Mouse (Mus musculus) right cerebral cortex, postnatal 10 days (tissue): ENCODE data around the gene Slc2a1.

Experiments used
- DNase-seq, 2 experiments: peaks; one replicate each; pipeline ENCODE4 v3.0.0; 2021; ENCODE audit warnings: low spot score in 2 of 2

Gene Slc2a1

GRCm38 (mm10) chr4:119108495-119109408, at the start of gene Slc2a1:
TSS of gene Slc2a1 (plus strand) at chr4:119108711.
- peak; percentile 94 for DNase-seq

- DNase-seq: no peak
Measured at GRCm38 (mm10) chr4:119066791-119067190, 41.7 kb upstream of the Slc2a1 start.

GRCm38 (mm10) chr4:119067204-119067603, 41.3 kb upstream of the Slc2a1 start:
- no peak for DNase-seq

- DNase-seq: no peak
Measured at GRCm38 (mm10) chr4:119068918-119069317, 39.6 kb upstream of the Slc2a1 start.

GRCm38 (mm10) chr4:119070181-119070580, 38.3 kb upstream of the Slc2a1 start:
- no peak for DNase-seq

- DNase-seq: no peak
Measured at GRCm38 (mm10) chr4:119070959-119071647, 37.4 kb upstream of the Slc2a1 start.

GRCm38 (mm10) chr4:119071648-119072362, 36.7 kb upstream of the Slc2a1 start:
- DNase-seq: no peak

DNA sequence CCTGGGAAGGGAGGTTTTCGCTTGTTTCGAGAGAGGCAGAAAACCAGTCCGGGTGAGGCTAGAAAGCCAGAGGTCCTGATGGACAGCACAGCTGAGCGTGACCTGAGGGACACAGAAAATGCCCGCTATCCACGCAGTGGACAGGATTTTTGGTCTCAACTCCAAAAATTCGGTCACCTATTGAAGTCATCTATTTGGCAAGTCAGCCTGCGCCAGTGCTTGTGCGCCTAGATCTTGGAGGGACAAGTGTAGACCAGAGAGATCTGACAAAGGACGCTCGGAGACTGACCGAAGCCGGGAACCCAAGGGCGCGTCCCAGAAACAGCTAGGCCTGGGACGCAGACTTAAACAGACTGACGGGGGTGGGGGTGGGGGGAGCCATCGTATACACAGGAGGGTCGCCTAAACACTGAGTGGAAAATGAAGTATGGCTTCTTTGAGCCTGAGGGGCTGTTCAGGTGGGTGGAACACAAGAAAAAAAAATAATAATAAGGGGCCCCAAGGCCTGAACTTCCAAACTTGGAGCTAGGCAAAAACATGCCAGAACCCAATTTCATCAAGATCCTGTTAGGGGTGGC, 36.1 kb upstream of the Slc2a1 start:
- DNase-seq: no peak

DNA sequence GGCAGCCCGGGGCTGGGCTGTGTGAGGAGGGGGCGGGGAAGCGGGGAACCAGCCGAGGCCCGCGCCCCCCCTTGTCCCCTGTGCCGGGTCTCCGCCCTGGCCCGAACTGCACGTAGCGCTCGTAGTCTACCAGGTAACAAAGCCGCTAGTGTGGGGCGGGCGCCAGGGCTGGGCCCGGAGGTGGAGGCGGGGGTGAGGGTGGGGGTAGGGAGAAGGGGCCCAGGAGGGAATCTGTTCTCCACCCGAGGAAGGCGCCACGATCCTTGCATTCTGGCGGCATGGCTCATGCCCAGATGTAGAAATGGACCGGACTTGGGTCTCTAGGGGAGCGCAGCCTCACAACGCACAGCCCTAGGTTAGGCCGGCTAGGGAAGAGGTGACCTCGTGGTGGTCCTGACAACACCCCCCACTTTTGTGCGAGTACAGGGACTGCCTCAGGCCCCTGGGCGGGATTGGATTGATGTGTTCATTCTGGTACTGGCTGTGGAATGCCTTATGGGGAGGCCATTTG, 35.5 kb upstream of the Slc2a1 start:
- DNase-seq: no peak

- no peak for DNase-seq
Measured at GRCm38 (mm10) chr4:119073626-119074025, 34.9 kb upstream of the Slc2a1 start.

- DNase-seq: no peak
Measured at GRCm38 (mm10) chr4:119074596-119074995, 33.9 kb upstream of the Slc2a1 start.

DNA sequence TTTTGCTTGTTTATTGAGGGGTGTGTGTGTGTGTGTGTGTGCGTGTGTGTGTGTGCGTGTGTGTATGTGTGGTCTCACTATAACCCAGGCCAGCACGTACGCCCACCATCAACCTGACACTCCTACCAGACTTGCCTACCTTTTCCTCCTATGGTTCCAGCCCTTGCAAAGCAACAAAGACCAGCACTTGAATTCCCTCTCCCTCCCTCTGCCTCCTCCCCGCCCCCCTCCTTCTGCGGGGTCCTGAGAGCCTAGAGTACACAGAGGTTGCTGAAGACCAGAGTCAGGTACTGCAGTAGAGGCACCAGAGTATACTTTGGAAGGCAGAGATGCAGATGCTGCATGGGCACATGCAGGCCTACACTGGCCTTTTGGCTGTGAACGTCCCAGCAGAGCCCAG, 33.2 kb upstream of the Slc2a1 start:
- no peak for DNase-seq

GRCm38 (mm10) chr4:119076336-119076735, 32.2 kb upstream of the Slc2a1 start:
- DNase-seq: no peak

DNA sequence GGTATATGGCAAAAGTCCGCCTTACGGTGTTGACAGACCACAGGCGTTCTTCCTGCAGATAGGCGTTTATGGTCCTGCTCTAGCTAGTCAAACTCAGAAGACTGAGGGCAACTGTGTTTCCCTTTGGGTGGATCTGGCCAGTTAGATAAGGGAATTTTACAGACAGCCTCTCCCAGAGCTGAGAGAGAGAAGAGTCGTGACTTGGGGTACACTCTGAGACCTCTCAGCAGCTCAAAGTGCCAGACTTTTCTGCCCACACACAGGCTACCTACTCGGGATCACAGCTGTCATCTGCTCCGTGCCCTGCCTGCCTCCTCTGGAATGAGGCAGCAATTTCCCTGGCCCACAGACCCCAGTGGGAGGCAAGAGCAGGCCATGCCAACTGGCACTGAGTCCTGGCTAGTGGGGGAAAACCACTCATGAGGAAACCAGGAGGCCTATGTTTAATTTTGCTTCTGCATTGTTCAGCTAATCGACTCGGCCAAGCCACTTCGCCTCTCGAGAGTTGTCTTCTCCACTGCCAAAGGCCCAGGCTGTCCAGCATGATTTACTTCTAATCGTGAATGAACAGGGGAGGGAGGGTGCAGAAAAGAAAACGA, 31.3 kb upstream of the Slc2a1 start:
- DNase-seq: peak; percentile 44 to 72

DNA sequence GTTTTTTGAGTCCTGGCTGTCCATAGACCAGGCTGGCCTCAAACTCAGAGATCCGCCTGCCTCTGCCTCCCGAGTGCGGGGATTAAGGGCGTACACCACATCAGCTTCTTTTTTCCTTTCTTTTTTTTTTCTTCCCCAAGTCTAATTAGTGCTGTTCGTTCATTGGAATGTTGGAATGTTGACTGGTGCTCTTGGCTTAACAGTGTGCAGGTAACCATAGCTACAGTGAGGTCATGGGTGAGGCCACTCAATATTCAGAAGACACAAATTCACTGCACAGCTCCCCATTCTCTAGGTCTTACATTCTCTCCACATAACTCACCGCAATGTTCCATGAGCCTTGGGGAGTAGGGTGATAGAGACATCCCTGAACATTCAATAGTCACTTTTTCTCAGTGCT, 28.6 kb upstream of the Slc2a1 start:
- no peak for DNase-seq

- peak; percentile 39 to 66 for DNase-seq
Measured at GRCm38 (mm10) chr4:119082740-119083231, 25.7 kb upstream of the Slc2a1 start.

GRCm38 (mm10) chr4:119088424-119088823, 20.1 kb upstream of the Slc2a1 start:
- DNase-seq: no peak

- DNase-seq: no peak
Measured at GRCm38 (mm10) chr4:119093890-119094289, 14.6 kb upstream of the Slc2a1 start.

- DNase-seq: no peak
Measured at GRCm38 (mm10) chr4:119094987-119095386, 13.5 kb upstream of the Slc2a1 start.

- no peak for DNase-seq
Measured at GRCm38 (mm10) chr4:119096401-119096800, 12.1 kb upstream of the Slc2a1 start.

GRCm38 (mm10) chr4:119097421-119097820, 11.1 kb upstream of the Slc2a1 start:
- DNase-seq: no peak
